Mouse (Mus musculus) naive thymus-derived CD4-positive, alpha-beta T cell, adult 2 months (primary cell): ENCODE data around the gene Cdk5rap3.

Source experiments
- DNase-seq: peaks from one replicate; pipeline ENCODE4 v3.0.0-alpha.2; 2011; ENCODE audit warnings: low read depth

Gene Cdk5rap3

GRCm38 (mm10) chr11:96933562-96934276 is 17.4 kb upstream of the Cdk5rap3 start:
- no peak for DNase-seq

- no peak for DNase-seq
Measured at GRCm38 (mm10) chr11:96931327-96932062, 15.2 kb upstream of the Cdk5rap3 start.

GRCm38 (mm10) chr11:96929766-96930331 is 13.6 kb upstream of the Cdk5rap3 start:
- no peak for DNase-seq

- DNase-seq = no peak
Measured at GRCm38 (mm10) chr11:96929096-96929765, 12.9 kb upstream of the Cdk5rap3 start.

GRCm38 (mm10) chr11:96928691-96929090 is 12.4 kb upstream of the Cdk5rap3 start:
- DNase-seq = no peak

GRCm38 (mm10) chr11:96928088-96928487 is 11.8 kb upstream of the Cdk5rap3 start, which contains the start of gene Prr15l:
Gene Prr15l (plus strand): TSS chr11:96928104.
- no peak for DNase-seq

- no peak for DNase-seq
Measured at GRCm38 (mm10) chr11:96926587-96926986, 10.3 kb upstream of the Cdk5rap3 start.

- no peak for DNase-seq
Measured at GRCm38 (mm10) chr11:96925469-96926148, 9.3 kb upstream of the Cdk5rap3 start.

GRCm38 (mm10) chr11:96924861-96925260 is 8.6 kb upstream of the Cdk5rap3 start:
- peak; percentile 29 for DNase-seq

GRCm38 (mm10) chr11:96919003-96919402 is 2.7 kb upstream of the Cdk5rap3 start:
- DNase-seq = no peak

- DNase-seq = no peak
Measured at GRCm38 (mm10) chr11:96917415-96917814, 1.1 kb upstream of the Cdk5rap3 start.

- peak; percentile 36 for DNase-seq
Measured at GRCm38 (mm10) chr11:96916885-96917396, 645 bp upstream of the Cdk5rap3 start.

- peak; percentile 50 for DNase-seq
Measured at GRCm38 (mm10) chr11:96912682-96913081, 3.6 kb downstream of the Cdk5rap3 start.

- peak; percentile 85 for DNase-seq
Measured at GRCm38 (mm10) chr11:96910003-96910402, 6.3 kb downstream of the Cdk5rap3 start.

- no peak for DNase-seq
Measured at GRCm38 (mm10) chr11:96908594-96908993, 7.7 kb downstream of the Cdk5rap3 start.

GRCm38 (mm10) chr11:96906431-96907161 is 9.7 kb downstream of the Cdk5rap3 start:
- DNase-seq = no peak

GRCm38 (mm10) chr11:96902639-96903635 is 13.4 kb downstream of the Cdk5rap3 start:
- DNase-seq = no peak

GRCm38 (mm10) chr11:96901332-96901731 is 15.0 kb downstream of the Cdk5rap3 start:
- no peak for DNase-seq

GRCm38 (mm10) chr11:96899449-96900306 is 16.6 kb downstream of the Cdk5rap3 start:
- DNase-seq = no peak
